Mouse (Mus musculus) hindbrain, embryonic 10.5 days (tissue): ENCODE measurements around the gene Plpp4. TPM values are rescaled to one million over a fixed set of nuclear protein-coding genes. Genes with fewer than 3 reads are reported as not detected.

Source experiments
- DNase-seq: peaks from one replicate; pipeline ENCODE4 v3.0.0-alpha.2; 2017; ENCODE audit warnings: low spot score
- H3K27ac ChIP-seq: fragments of 300-500 bp; sonication (generic); 2 replicates; pipeline ENCODE4 v1.5.1; 2016; ENCODE audit warnings: mild to moderate bottlenecking, moderate library complexity
- H3K27me3 ChIP-seq: fragments of 300-500 bp; sonication (generic); 2 replicates; pipeline ENCODE4 v1.6.1; 2016; ENCODE audit warnings: mild to moderate bottlenecking; ENCODE audit not compliant: poor library complexity, insufficient read depth, severe bottlenecking
- H3K36me3 ChIP-seq: fragments of 300-500 bp; sonication (generic); 2 replicates; pipeline ENCODE4 v1.6.1; 2016; ENCODE audit warnings: mild to moderate bottlenecking, moderate library complexity
- H3K4me1 ChIP-seq: fragments of 300-500 bp; sonication (generic); replicated peaks from 2 replicates; pipeline ENCODE4 v1.6.1; 2016; ENCODE audit warnings: mild to moderate bottlenecking
- H3K4me3 ChIP-seq: fragments of 300-500 bp; sonication (generic); 2 replicates; pipeline ENCODE4 v1.5.1; 2016; ENCODE audit warnings: mild to moderate bottlenecking, moderate library complexity
- H3K9me3 ChIP-seq: fragments of 300-500 bp; sonication (generic); 2 replicates; pipeline ENCODE4 v1.6.1; 2016; ENCODE audit warnings: mild to moderate bottlenecking, moderate library complexity
- WGBS: fragments of 180-500 bp; shearing (Covaris S2); methylation state at CpG from one replicate; pipeline ENCODE4 v1.1.7; 2016; 5-methylcytosine and 5-hydroxymethylcytosine counted together
- polyA plus RNA-seq: library from polyadenylated mRNA; unstranded; fragments of >200 nt; fragmentation: Nextera tagmentation; extraction: Ambion mirVana; gene quantifications from 2 replicates; pipeline ENCODE4 v1.2.1, GENCODE M21; 2016

Plpp4 gene
- polyA plus RNA-seq, 1 experiment from 2014 or later: 1.4 TPM

GRCm38 (mm10) chr7:129415179-129415578 lies 158.3 kb downstream of the Plpp4 start:
- Histone ChIP-seq H3K27ac (0 out of 2 replicates have a peak overlapping the region, but pooled peaks have one; percentile 45), H3K4me1 (peaks cover 20% of the 10 kb centered on the region), H3K9me3 (0 out of 2 replicates have a peak, but pooled peaks cover 4% of the 10 kb centered on the region), H3K27me3 (peaks cover 9% of the 10 kb centered on the region; the same call in 1 of the 2 replicates), H3K36me3 (no peaks in the 10 kb centered on the region), H3K4me3 (no peak overlapping the region)
- 32% methylated on average over 4 of the region's 4 CpGs for WGBS
- peak; percentile 41 for DNase-seq

GRCm38 (mm10) chr7:129421181-129421580 lies 164.3 kb downstream of the Plpp4 start:
- WGBS: 60% methylated on average over 1 of the region's 1 CpGs
- H3K9me3 ChIP-seq: no peaks in the 10 kb centered on the region
- no peak overlapping the region for H3K27ac ChIP-seq
- H3K27me3 ChIP-seq: no peaks in the 10 kb centered on the region
- no peak overlapping the region for H3K4me3 ChIP-seq
- no peaks in the 10 kb centered on the region for H3K4me1 ChIP-seq
- no peak for DNase-seq
- H3K36me3 ChIP-seq: no peaks in the 10 kb centered on the region

- H3K36me3 ChIP-seq: no peaks in the 10 kb centered on the region
- no peaks in the 10 kb centered on the region for H3K27me3 ChIP-seq
- no peak overlapping the region for H3K4me3 ChIP-seq
- no peaks in the 10 kb centered on the region for H3K9me3 ChIP-seq
- WGBS: 31% methylated on average over 2 of the region's 2 CpGs
- peak; percentile 34 for DNase-seq
- H3K4me1 ChIP-seq: peaks cover 6% of the 10 kb centered on the region; the same call in 1 of the 2 replicates
- H3K27ac ChIP-seq: no peak overlapping the region
These were observed 168.7 kb downstream of the Plpp4 start for GRCm38 (mm10) chr7:129425554-129425953.

GRCm38 (mm10) chr7:129428794-129429193 lies 172.0 kb downstream of the Plpp4 start:
- no peak overlapping the region for H3K4me3 ChIP-seq
- no peak for DNase-seq
- H3K9me3 ChIP-seq: no peaks in the 10 kb centered on the region
- WGBS: 50% methylated on average over 4 of the region's 4 CpGs
- no peaks in the 10 kb centered on the region for H3K36me3 ChIP-seq
- H3K27ac ChIP-seq: no peak overlapping the region
- no peaks in the 10 kb centered on the region for H3K27me3 ChIP-seq
- peaks cover 6% of the 10 kb centered on the region; the same call in 1 of the 2 replicates for H3K4me1 ChIP-seq

- DNase-seq: no peak
- peaks cover 6% of the 10 kb centered on the region; the same call in 1 of the 2 replicates for H3K4me1 ChIP-seq
- H3K27me3 ChIP-seq: no peaks in the 10 kb centered on the region
- 56% methylated on average over 3 of the region's 3 CpGs for WGBS
- H3K9me3 ChIP-seq: no peaks in the 10 kb centered on the region
- no peak overlapping the region for H3K27ac ChIP-seq
- H3K4me3 ChIP-seq: no peak overlapping the region
- H3K36me3 ChIP-seq: no peaks in the 10 kb centered on the region
These were observed 173.1 kb downstream of the Plpp4 start for GRCm38 (mm10) chr7:129429903-129430302.
